Mouse (Mus musculus): Measurements from ENCODE around the gene Epha2. TPM values are rescaled to one million over a fixed set of nuclear protein-coding genes. Genes with fewer than 3 reads are reported as not detected.

Gene Epha2
- polyA plus RNA-seq, 1 experiment from 2014 or later, result 0.92 TPM

DNA sequence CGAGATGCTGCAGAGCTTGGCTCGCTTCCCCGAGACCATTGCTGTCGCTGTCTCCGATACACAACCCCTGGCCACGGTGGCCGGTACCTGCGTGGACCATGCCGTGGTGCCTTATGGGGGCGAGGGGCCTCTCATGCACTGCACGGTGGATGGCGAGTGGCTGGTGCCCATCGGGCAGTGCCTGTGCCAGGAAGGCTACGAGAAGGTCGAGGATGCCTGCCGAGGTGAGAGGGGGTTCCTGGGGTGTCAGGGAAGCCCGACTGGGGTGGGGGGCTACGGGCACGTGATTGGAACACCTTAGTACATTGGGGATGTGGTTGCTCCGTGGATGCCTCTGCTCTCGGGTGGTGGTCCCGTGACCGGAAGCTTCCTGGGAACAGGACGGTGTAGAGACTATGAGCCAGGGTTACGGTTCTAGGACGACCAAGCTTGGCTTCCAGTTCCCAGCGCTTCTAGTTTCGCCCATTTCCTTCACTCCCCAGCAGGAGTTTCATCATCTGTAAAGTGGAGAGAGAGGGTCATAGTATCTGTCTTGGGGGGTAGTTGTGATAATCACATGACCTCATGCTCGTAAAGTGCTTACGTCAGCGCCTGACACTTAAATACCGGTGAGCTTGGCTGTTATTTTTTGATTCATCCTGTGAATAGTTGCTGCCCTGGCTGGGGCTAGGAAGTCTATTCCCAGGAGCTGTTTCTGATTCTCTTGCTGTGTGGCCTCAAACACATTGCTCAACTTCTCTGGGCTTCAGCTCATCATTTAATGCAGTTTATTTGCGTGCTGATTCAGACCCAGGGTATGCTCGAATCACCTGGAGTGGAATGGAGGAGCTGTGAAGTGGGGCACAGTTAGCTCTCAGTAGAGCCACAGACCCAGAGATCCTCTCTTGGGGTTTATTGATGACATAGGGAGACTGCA, 8.1 kb downstream of the Epha2 start:
- Histone ChIP-seq H3K27ac (ENCODE audit: low read length) (no peak overlapping the region), H3K9me3 (ENCODE audit: control insufficient read depth, low read length) (no peaks in the 10 kb centered on the region), H3K4me2 (ENCODE audit: low read length) (no peak overlapping the region), H3K9ac (replicated peaks; ENCODE audit: low read depth, low read length) (no peak overlapping the region), H3K4me3 (replicated peaks; ENCODE audit: low read length) (no peak overlapping the region), H3K4me1 (replicated peaks; ENCODE audit: control insufficient read depth, insufficient read depth, low read length) (peaks cover 6% of the 10 kb centered on the region), H3K36me3 (ENCODE audit: control insufficient read depth, insufficient read depth) (no peaks in the 10 kb centered on the region), H3K27me3 (replicated peaks; ENCODE audit: control insufficient read depth, insufficient read depth, low read length) (no peaks in the 10 kb centered on the region)
- no peak for ATAC-seq
- 93% methylated on average over 34 of the region's 34 CpGs for WGBS

DNA sequence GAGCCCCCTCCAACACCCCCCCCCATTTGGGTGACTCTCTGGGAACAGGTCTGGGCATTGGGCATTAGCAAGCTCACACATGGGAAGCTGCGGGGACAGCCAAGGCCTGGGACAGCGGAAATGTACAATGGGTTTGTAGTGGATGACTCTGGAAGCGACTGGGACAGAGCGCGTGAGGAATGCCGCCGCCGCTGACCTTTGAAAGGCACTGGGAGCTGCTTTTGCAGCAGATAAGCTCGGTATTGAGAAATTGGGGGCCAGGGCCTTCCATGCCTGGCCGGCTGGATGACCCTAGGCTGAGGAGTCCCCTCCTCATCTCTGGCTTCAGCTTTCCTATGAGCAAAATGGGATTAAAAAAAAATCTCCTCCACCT, 8.7 kb downstream of the Epha2 start:
- 39% methylated on average over 10 of the region's 10 CpGs for WGBS
- H3K36me3 ChIP-seq (ENCODE audit: control insufficient read depth, insufficient read depth), result no peaks in the 10 kb centered on the region
- H3K9ac ChIP-seq (replicated peaks; ENCODE audit: low read depth, low read length), result no peak overlapping the region
- no peaks in the 10 kb centered on the region for H3K27me3 ChIP-seq (replicated peaks; ENCODE audit: control insufficient read depth, insufficient read depth, low read length)
- peaks cover 6% of the 10 kb centered on the region for H3K4me1 ChIP-seq (replicated peaks; ENCODE audit: control insufficient read depth, insufficient read depth, low read length)
- no peaks in the 10 kb centered on the region for H3K9me3 ChIP-seq (ENCODE audit: control insufficient read depth, low read length)
- no peak overlapping the region for H3K4me2 ChIP-seq (ENCODE audit: low read length)
- ATAC-seq, result no peak
- no peak overlapping the region for H3K27ac ChIP-seq (ENCODE audit: low read length)
- no peak overlapping the region for H3K4me3 ChIP-seq (replicated peaks; ENCODE audit: low read length)

DNA sequence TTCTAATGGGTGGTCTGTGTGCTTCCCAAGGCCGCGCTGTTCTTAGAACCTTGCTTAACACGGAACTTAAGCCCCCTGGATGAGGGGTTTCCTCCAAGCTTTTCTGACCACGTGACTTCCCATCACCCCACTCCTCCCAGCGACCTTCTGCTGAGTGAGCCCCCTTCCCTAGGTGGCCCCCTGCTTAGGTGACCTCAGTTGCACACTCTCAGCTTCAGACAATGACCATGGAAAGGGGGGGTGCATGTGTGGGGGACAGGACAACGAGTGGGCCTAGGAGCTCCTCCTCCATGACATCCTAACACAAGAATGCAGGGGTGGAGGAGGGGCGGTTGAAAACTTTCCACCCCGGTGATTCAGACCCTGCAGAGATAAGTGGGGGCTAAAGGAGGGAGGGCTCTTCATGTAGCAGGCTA, 9.2 kb downstream of the Epha2 start:
- H3K4me1 ChIP-seq (replicated peaks; ENCODE audit: control insufficient read depth, insufficient read depth, low read length), result peaks cover 6% of the 10 kb centered on the region
- no peaks in the 10 kb centered on the region for H3K36me3 ChIP-seq (ENCODE audit: control insufficient read depth, insufficient read depth)
- H3K9me3 ChIP-seq (ENCODE audit: control insufficient read depth, low read length), result no peaks in the 10 kb centered on the region
- H3K9ac ChIP-seq (replicated peaks; ENCODE audit: low read depth, low read length), result no peak overlapping the region
- ATAC-seq, result no peak
- no peak overlapping the region for H3K4me2 ChIP-seq (ENCODE audit: low read length)
- no peaks in the 10 kb centered on the region for H3K27me3 ChIP-seq (replicated peaks; ENCODE audit: control insufficient read depth, insufficient read depth, low read length)
- WGBS, result 7% methylated on average over 8 of the region's 8 CpGs
- H3K4me3 ChIP-seq (replicated peaks; ENCODE audit: low read length), result no peak overlapping the region
- no peak overlapping the region for H3K27ac ChIP-seq (ENCODE audit: low read length)

DNA sequence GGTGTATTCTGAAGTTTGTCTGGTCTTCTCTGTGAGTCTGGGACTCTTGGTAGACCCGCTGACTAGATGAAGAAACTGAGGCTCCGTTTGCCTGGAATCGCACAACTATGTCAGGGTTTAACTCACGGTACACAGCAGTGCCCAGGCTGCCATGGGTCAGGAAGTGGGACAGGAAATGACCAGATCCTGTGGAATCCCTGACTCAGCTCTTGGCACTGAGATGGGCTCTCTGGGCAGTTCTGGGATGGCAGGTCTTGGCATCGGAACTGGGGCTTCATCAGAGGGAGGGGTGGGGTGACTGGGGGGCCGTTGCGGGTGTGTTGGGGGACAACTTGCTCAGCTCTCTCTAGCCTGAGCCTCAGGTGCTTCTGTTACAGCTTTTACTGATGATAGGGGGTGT, 10.0 kb downstream of the Epha2 start:
- no peak overlapping the region for H3K9ac ChIP-seq (replicated peaks; ENCODE audit: low read depth, low read length)
- no peak overlapping the region for H3K4me2 ChIP-seq (ENCODE audit: low read length)
- no peak for ATAC-seq
- no peak overlapping the region for H3K27ac ChIP-seq (ENCODE audit: low read length)
- H3K4me3 ChIP-seq (replicated peaks; ENCODE audit: low read length), result no peak overlapping the region
- no peaks in the 10 kb centered on the region for H3K27me3 ChIP-seq (replicated peaks; ENCODE audit: control insufficient read depth, insufficient read depth, low read length)
- peaks cover 6% of the 10 kb centered on the region for H3K4me1 ChIP-seq (replicated peaks; ENCODE audit: control insufficient read depth, insufficient read depth, low read length)
- 85% methylated on average over 7 of the region's 7 CpGs for WGBS
- no peaks in the 10 kb centered on the region for H3K9me3 ChIP-seq (ENCODE audit: control insufficient read depth, low read length)
- no peaks in the 10 kb centered on the region for H3K36me3 ChIP-seq (ENCODE audit: control insufficient read depth, insufficient read depth)

DNA sequence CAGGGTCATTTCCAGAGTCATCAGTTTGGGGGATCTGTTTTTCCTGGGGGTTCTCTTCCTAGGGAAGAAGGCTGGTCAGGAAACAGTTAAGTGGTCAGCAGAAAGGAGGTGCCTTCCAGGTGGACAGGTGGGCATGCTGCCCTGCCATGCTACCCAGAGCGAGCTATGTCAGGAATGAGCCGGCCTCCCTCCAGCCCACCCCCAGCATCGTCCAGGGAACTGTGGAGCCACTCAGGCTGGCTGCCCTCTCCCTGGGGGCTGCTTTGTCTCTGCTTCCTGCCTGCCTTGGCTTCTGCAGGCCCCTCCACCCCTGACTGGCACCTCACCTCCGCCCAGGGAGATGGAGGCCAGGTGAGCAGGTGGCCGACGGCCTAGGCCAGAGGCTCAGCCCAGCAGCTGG, 10.5 kb downstream of the Epha2 start:
- Histone ChIP-seq H3K4me1 (replicated peaks; ENCODE audit: control insufficient read depth, insufficient read depth, low read length) (peaks cover 6% of the 10 kb centered on the region), H3K27ac (ENCODE audit: low read length) (no peak overlapping the region), H3K4me2 (ENCODE audit: low read length) (no peak overlapping the region), H3K9ac (replicated peaks; ENCODE audit: low read depth, low read length) (no peak overlapping the region), H3K36me3 (ENCODE audit: control insufficient read depth, insufficient read depth) (no peaks in the 10 kb centered on the region), H3K27me3 (replicated peaks; ENCODE audit: control insufficient read depth, insufficient read depth, low read length) (no peaks in the 10 kb centered on the region), H3K4me3 (replicated peaks; ENCODE audit: low read length) (no peak overlapping the region), H3K9me3 (ENCODE audit: control insufficient read depth, low read length) (no peaks in the 10 kb centered on the region)
- 67% methylated on average over 6 of the region's 6 CpGs for WGBS
- ATAC-seq, result no peak

DNA sequence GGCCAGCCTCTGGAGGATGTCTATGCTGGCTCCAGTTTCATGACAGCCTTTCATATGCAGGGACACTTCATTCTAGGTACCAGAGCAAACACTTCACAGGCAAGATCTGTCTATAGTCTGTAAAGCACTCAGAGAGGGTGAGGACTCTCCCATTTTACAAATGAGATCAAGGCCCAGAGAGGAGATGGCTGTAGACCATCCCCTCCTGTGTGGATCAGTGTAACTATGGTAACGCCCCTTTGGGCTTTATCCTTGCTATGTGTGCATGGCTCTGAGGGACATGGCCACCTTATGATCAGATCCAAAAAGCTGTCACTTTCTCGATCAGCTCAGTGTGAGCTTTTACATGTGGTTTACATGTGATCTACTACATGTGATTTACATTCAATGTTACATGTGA, 10.9 kb downstream of the Epha2 start:
- ATAC-seq, result no peak
- H3K4me3 ChIP-seq (replicated peaks; ENCODE audit: low read length), result no peak overlapping the region
- H3K36me3 ChIP-seq (ENCODE audit: control insufficient read depth, insufficient read depth), result no peaks in the 10 kb centered on the region
- H3K4me2 ChIP-seq (ENCODE audit: low read length), result no peak overlapping the region
- WGBS, result 71% methylated on average over 2 of the region's 2 CpGs
- H3K9me3 ChIP-seq (ENCODE audit: control insufficient read depth, low read length), result no peaks in the 10 kb centered on the region
- H3K9ac ChIP-seq (replicated peaks; ENCODE audit: low read depth, low read length), result no peak overlapping the region
- no peak overlapping the region for H3K27ac ChIP-seq (ENCODE audit: low read length)
- peaks cover 6% of the 10 kb centered on the region for H3K4me1 ChIP-seq (replicated peaks; ENCODE audit: control insufficient read depth, insufficient read depth, low read length)
- no peaks in the 10 kb centered on the region for H3K27me3 ChIP-seq (replicated peaks; ENCODE audit: control insufficient read depth, insufficient read depth, low read length)

DNA sequence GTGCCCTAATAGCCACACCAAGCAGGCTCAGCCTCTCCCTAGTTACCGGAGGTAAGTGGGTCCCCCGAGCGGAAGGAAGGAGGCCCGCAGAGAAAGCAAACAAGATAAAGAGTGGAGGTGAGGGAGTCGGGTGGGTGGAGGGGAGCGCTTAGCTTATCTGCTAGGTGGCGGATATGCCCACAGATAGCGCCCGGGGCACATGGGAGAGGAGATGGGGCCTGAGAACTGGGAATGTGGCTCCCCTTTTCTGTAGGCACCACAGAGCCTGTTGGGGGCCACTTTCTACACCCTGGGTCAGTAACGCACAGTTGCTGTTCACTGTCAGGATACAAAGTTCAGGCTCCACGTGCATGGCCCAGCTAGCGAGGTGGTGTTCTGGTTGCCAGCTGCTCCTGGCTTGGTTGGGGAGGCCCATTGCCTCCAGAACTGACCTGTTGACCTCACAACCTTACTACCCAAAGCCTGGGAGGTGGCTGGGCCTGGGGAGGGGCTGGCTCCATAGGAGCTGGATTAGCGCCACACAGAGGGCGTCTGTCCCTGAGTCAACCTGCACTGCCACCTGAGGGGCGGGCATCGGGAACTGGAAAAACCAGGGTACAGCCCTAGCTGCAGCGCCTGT, 11.6 kb downstream of the Epha2 start:
- ATAC-seq, result no peak
- Histone ChIP-seq H3K27ac (ENCODE audit: low read length) (no peak overlapping the region), H3K4me1 (replicated peaks; ENCODE audit: control insufficient read depth, insufficient read depth, low read length) (peaks cover 6% of the 10 kb centered on the region), H3K27me3 (replicated peaks; ENCODE audit: control insufficient read depth, insufficient read depth, low read length) (no peaks in the 10 kb centered on the region), H3K9ac (replicated peaks; ENCODE audit: low read depth, low read length) (no peak overlapping the region), H3K4me3 (replicated peaks; ENCODE audit: low read length) (no peak overlapping the region), H3K4me2 (ENCODE audit: low read length) (no peak overlapping the region), H3K36me3 (ENCODE audit: control insufficient read depth, insufficient read depth) (no peaks in the 10 kb centered on the region), H3K9me3 (ENCODE audit: control insufficient read depth, low read length) (no peaks in the 10 kb centered on the region)
- WGBS, result 78% methylated on average over 17 of the region's 17 CpGs

DNA sequence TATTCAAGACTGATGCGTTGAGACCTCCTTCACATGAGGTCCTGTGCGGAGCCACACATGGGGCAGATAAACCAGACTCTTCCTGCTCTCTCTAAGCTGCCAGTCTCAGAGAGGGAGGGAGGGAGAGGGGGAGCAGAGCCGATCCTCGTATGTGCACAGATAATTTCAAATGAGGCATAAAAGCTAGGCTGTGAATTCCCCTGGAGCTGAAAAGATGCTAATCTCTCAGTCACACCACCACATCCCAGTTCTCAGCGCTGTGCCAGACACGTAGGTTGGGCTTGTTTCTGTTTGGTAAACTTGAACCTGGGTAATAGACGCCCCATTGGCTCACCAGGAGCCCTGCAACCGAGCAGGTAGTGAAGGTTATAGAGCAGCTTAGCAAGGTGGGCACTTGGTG, 12.4 kb downstream of the Epha2 start:
- no peaks in the 10 kb centered on the region for H3K9me3 ChIP-seq (ENCODE audit: control insufficient read depth, low read length)
- no peak overlapping the region for H3K27ac ChIP-seq (ENCODE audit: low read length)
- H3K4me1 ChIP-seq (replicated peaks; ENCODE audit: control insufficient read depth, insufficient read depth, low read length), result peaks cover 6% of the 10 kb centered on the region
- H3K4me3 ChIP-seq (replicated peaks; ENCODE audit: low read length), result no peak overlapping the region
- WGBS, result 58% methylated on average over 8 of the region's 8 CpGs
- no peaks in the 10 kb centered on the region for H3K27me3 ChIP-seq (replicated peaks; ENCODE audit: control insufficient read depth, insufficient read depth, low read length)
- H3K36me3 ChIP-seq (ENCODE audit: control insufficient read depth, insufficient read depth), result no peaks in the 10 kb centered on the region
- H3K4me2 ChIP-seq (ENCODE audit: low read length), result no peak overlapping the region
- no peak overlapping the region for H3K9ac ChIP-seq (replicated peaks; ENCODE audit: low read depth, low read length)
- no peak for ATAC-seq

DNA sequence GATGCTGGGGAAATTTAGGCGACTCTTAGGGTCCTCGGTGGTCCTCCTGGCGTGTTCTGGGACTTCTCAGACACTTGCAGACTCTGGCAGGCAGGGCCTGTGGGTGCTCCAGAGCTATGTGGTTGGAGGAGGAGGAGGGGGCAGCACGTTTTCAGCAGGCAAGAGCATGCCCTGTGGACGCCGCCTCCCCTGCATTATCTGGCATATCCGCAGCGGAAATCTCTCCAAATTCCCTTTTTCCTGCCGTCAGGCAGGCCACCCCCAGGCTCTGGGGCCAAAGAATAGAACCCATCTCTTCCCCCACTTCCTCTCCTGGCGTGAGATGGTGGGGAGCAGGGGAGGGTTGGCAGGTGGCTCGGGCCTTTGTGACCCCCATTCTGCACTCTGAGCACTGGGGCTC, 12.9 kb downstream of the Epha2 start:
- Histone ChIP-seq H3K9ac (replicated peaks; ENCODE audit: low read depth, low read length) (no peak overlapping the region), H3K4me3 (replicated peaks; ENCODE audit: low read length) (no peak overlapping the region), H3K9me3 (ENCODE audit: control insufficient read depth, low read length) (no peaks in the 10 kb centered on the region), H3K27me3 (replicated peaks; ENCODE audit: control insufficient read depth, insufficient read depth, low read length) (no peaks in the 10 kb centered on the region), H3K4me1 (replicated peaks; ENCODE audit: control insufficient read depth, insufficient read depth, low read length) (peaks cover 6% of the 10 kb centered on the region), H3K4me2 (ENCODE audit: low read length) (no peak overlapping the region), H3K36me3 (ENCODE audit: control insufficient read depth, insufficient read depth) (no peaks in the 10 kb centered on the region), H3K27ac (ENCODE audit: low read length) (no peak overlapping the region)
- ATAC-seq, result no peak
- 54% methylated on average over 11 of the region's 11 CpGs for WGBS

Data from forebrain, embryonic 16.5 days (tissue).